Mouse (Mus musculus) MEL (cell line): ENCODE data around the gene Pfkfb3. TPM values are rescaled to one million over a fixed set of nuclear protein-coding genes. Genes with fewer than 3 reads are reported as not detected.

Experiments
- DNase-seq: peaks from one replicate; pipeline ENCODE4 v3.0.0; 2011; ENCODE audit warnings: low read depth, low spot score
- H3K27ac ChIP-seq: 2 replicates; pipeline ENCODE4 v1.5.1; 2012; ENCODE audit warnings: low read depth, mild to moderate bottlenecking, control low read depth, low read length, moderate library complexity; ENCODE audit not compliant: control insufficient read depth
- H3K27me3 ChIP-seq, 2 experiments: fragments of 150-350 bp in 1 of 2; sonication (generic) in 1 of 2; 2 replicates each; pipeline ENCODE4 v1.6.1; 2012; ENCODE audit warnings: low read length in 2 of 2, mild to moderate bottlenecking in 2 of 2, improper control_type of control experiment in 1 of 2, moderate library complexity in 1 of 2; ENCODE audit not compliant: insufficient read depth in 2 of 2, control insufficient read depth in 1 of 2
- H3K36me3 ChIP-seq, 2 experiments: 2 replicates each; pipeline ENCODE4 v1.6.1; 2012 to 2014; ENCODE audit warnings: low read length in 2 of 2, improper control_type of control experiment in 1 of 2, inconsistent platforms in 1 of 2, mild to moderate bottlenecking in 1 of 2; ENCODE audit not compliant: insufficient read depth in 2 of 2, control insufficient read depth in 1 of 2
- H3K4me1 ChIP-seq, 2 experiments: fragments of 150-350 bp in 1 of 2; sonication (generic) in 1 of 2; 2 replicates each; pipeline ENCODE4 v1.6.1; 2012; ENCODE audit warnings: low read length in 2 of 2, improper control_type of control experiment in 1 of 2, mild to moderate bottlenecking in 1 of 2; ENCODE audit not compliant: insufficient read depth in 2 of 2, control insufficient read depth in 1 of 2
- H3K4me3 ChIP-seq, 2 experiments: fragments of 150-350 bp in 1 of 2; sonication (generic) in 1 of 2; 2 replicates each; pipeline ENCODE4 v1.5.1; 2012; ENCODE audit warnings: low read depth in 2 of 2, low read length in 2 of 2, mild to moderate bottlenecking in 2 of 2, moderate library complexity in 2 of 2, control low read depth in 1 of 2, improper control_type of control experiment in 1 of 2; ENCODE audit not compliant: control insufficient read depth in 1 of 2, insufficient read depth in 1 of 2
- H3K79me2 ChIP-seq: 2 replicates; pipeline ENCODE4 v1.6.1; 2012; ENCODE audit warnings: mild to moderate bottlenecking, low read length, moderate library complexity; ENCODE audit not compliant: control insufficient read depth, poor library complexity, insufficient read depth
- H3K9ac ChIP-seq: 2 replicates; pipeline ENCODE4 v1.6.1; 2012; ENCODE audit warnings: low read depth, mild to moderate bottlenecking, control low read depth, low read length, moderate library complexity; ENCODE audit not compliant: control insufficient read depth, poor library complexity, severe bottlenecking
- H3K9me3 ChIP-seq: fragments of 150-350 bp; sonication (generic); replicated peaks from 2 replicates; pipeline ENCODE4 v1.6.1; 2012; ENCODE audit warnings: mild to moderate bottlenecking, low read length, improper control_type of control experiment, moderate library complexity; ENCODE audit not compliant: insufficient read depth
- BHLHE40 ChIP-seq: IDR thresholded peaks from 2 replicates; pipeline ENCODE4 v1.6.1; 2012; ENCODE audit warnings: low read depth, mild to moderate bottlenecking, inconsistent platforms, low read length, improper control_type of control experiment, borderline replicate concordance
- CHD1 ChIP-seq: IDR thresholded peaks from 2 replicates; pipeline ENCODE4 v1.6.1; 2012; ENCODE audit warnings: low read depth, mild to moderate bottlenecking, inconsistent platforms, low read length, improper control_type of control experiment
- CHD2 ChIP-seq: IDR thresholded peaks from 2 replicates; pipeline ENCODE4 v1.6.1; 2011; ENCODE audit warnings: low read length, improper control_type of control experiment
- CTCF ChIP-seq, 3 experiments: IDR thresholded peaks in 2 of 3; conservative IDR thresholded peaks in 1 of 3; 2 replicates each; pipeline ENCODE4 v1.5.1; 2011 to 2012; ENCODE audit warnings: low read length in 3 of 3, low read depth in 2 of 3, mild to moderate bottlenecking in 2 of 3, improper control_type of control experiment in 1 of 3, inconsistent platforms in 1 of 3, mixed read lengths in 1 of 3, moderate library complexity in 1 of 3; ENCODE audit not compliant: control insufficient read depth in 1 of 3, insufficient read depth in 1 of 3, poor library complexity in 1 of 3, severe bottlenecking in 1 of 3
- ELF1 ChIP-seq: IDR thresholded peaks from 2 replicates; pipeline ENCODE4 v1.6.1; 2014; ENCODE audit warnings: low read depth, mild to moderate bottlenecking, inconsistent platforms, low read length, improper control_type of control experiment, moderate library complexity
- EP300 ChIP-seq, 2 experiments: IDR thresholded peaks; 2 replicates each; pipeline ENCODE4 v1.6.1; 2011; ENCODE audit warnings: improper control_type of control experiment in 2 of 2, low read length in 2 of 2, low read depth in 1 of 2, mild to moderate bottlenecking in 1 of 2
- ETS1 ChIP-seq: IDR thresholded peaks from 2 replicates; pipeline ENCODE4 v1.6.1; 2012; ENCODE audit warnings: low read depth, mild to moderate bottlenecking, inconsistent platforms, low read length, improper control_type of control experiment, moderate library complexity
- GATA1 ChIP-seq: IDR thresholded peaks from 2 replicates; pipeline ENCODE4 v1.6.1; 2011; ENCODE audit warnings: low read depth, low read length, improper control_type of control experiment
- KAT2A ChIP-seq: conservative IDR thresholded peaks from 2 replicates; pipeline ENCODE4 v1.6.1; 2012; ENCODE audit warnings: low read depth, low read length, improper control_type of control experiment, inconsistent platforms
- MEF2A ChIP-seq: IDR thresholded peaks from 2 replicates; pipeline ENCODE4 v1.6.1; 2014; ENCODE audit warnings: low read depth, mild to moderate bottlenecking, inconsistent platforms, low read length, improper control_type of control experiment; ENCODE audit not compliant: poor library complexity, insufficient replicate concordance, severe bottlenecking; ENCODE audit errors: extremely low read depth
- MYB ChIP-seq: IDR thresholded peaks from 2 replicates; pipeline ENCODE4 v1.6.1; 2011; ENCODE audit warnings: mild to moderate bottlenecking, low read depth, low read length, improper control_type of control experiment
- MYC ChIP-seq: IDR thresholded peaks from 2 replicates; pipeline ENCODE4 v1.6.1; 2011; ENCODE audit warnings: low read depth, mild to moderate bottlenecking, low read length, improper control_type of control experiment, moderate library complexity
- NELFE ChIP-seq: IDR thresholded peaks from 2 replicates; pipeline ENCODE4 v1.6.1; 2011; ENCODE audit warnings: low read depth, low read length, improper control_type of control experiment
- POLR2A ChIP-seq, 2 experiments: IDR thresholded peaks; 2 replicates each; pipeline ENCODE4 v1.6.1; 2011 to 2012; ENCODE audit warnings: low read length in 2 of 2, mild to moderate bottlenecking in 2 of 2, control low read depth in 1 of 2, improper control_type of control experiment in 1 of 2, low read depth in 1 of 2, moderate library complexity in 1 of 2; ENCODE audit not compliant: control insufficient read depth in 1 of 2, insufficient read depth in 1 of 2, poor library complexity in 1 of 2
- RCOR1 ChIP-seq: IDR thresholded peaks from 2 replicates; pipeline ENCODE4 v1.6.1; 2012; ENCODE audit warnings: low read depth, mild to moderate bottlenecking, inconsistent platforms, low read length, improper control_type of control experiment
- SIN3A ChIP-seq: IDR thresholded peaks from 2 replicates; pipeline ENCODE4 v1.6.1; 2012; ENCODE audit warnings: low read length, improper control_type of control experiment, inconsistent platforms
- SMC3 ChIP-seq: IDR thresholded peaks from 2 replicates; pipeline ENCODE4 v1.6.1; 2011; ENCODE audit warnings: low read depth, low read length, improper control_type of control experiment
- TBP ChIP-seq: IDR thresholded peaks from 2 replicates; pipeline ENCODE4 v1.8.0; 2011; ENCODE audit warnings: low read depth, low read length, improper control_type of control experiment
- UBTF ChIP-seq: IDR thresholded peaks from 2 replicates; pipeline ENCODE4 v1.6.1; 2012; ENCODE audit warnings: low read depth, mild to moderate bottlenecking, inconsistent platforms, low read length, improper control_type of control experiment, moderate library complexity, borderline replicate concordance; ENCODE audit not compliant: insufficient read depth
- ZNF384 ChIP-seq: IDR thresholded peaks from 2 replicates; pipeline ENCODE4 v1.6.1; 2012; ENCODE audit warnings: low read depth, mild to moderate bottlenecking, inconsistent platforms, low read length, improper control_type of control experiment
- polyA plus RNA-seq, 2 experiments: library from polyadenylated mRNA; stranded (reverse) in 1 of 2; unstranded in 1 of 2; fragments of >175 nt in 1 of 2; fragments of >200 nt in 1 of 2; gene quantifications; 2 replicates each; pipeline versions ENCODE4 v1.2.1 to v1.2.4; 2012; ENCODE audit warnings: low replicate concordance in 2 of 2, low read depth in 1 of 2; ENCODE audit not compliant: insufficient read length in 2 of 2, insufficient read depth in 1 of 2, missing spikeins in 1 of 2
- total RNA-seq: library from RNA; depleted of rRNA; stranded (reverse); fragments of 300-350 nt; gene quantifications from 2 replicates; pipeline ENCODE4 v1.2.3, GENCODE M21; 2012

The Pfkfb3 gene
- total and polyA plus RNA-seq, 3 experiments, result 9.9 to 13.8 TPM; not detected in 1

DNA sequence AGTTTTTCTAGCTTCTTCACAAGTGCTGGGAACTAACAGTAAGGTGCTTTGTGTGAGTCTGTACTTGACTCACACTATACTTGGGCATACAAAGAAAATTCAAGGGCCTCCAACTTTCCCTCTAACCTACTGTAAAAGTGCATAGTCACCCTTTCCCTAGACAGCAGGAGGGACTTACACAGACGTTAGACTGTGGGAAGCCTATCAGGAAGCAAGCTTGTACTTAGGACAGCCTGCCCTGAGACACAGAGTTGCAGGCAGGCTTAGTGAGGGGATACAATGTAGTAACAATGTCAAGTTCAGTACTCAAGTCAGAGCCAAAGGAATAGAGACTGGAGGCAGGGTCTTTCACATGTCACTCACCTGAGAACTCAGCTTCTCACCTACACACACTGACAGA lies 8.5 kb downstream of the Pfkfb3 start (continued):
- TF ChIP-seq EP300 (IDR thresholded peaks at IDR 0.05; ENCODE audit: low read depth in 1 of 2, low read length in 2 of 2), result peak; percentile 6 to 33; a peak in 3 of 4 replicates
- TF ChIP-seq RCOR1, result no peak
- 0 out of 2 replicates have a peak, but pooled peaks have one; percentile 13 for TF ChIP-seq TBP
- TF ChIP-seq SIN3A, result no peak
- no peak for TF ChIP-seq MYB
- no peak for TF ChIP-seq SMC3
- TF ChIP-seq UBTF, result no peak
- no peak for TF ChIP-seq MEF2A
- TF ChIP-seq BHLHE40, result no peak
- 0 out of 2 replicates have a peak, but pooled peaks have one; percentile 23 for TF ChIP-seq NELFE
- TF ChIP-seq ZNF384, result no peak
- TF ChIP-seq CTCF (IDR thresholded peaks at IDR 0.05 in 2 of 3, conservative IDR thresholded peaks at IDR 0.05 in 1 of 3; ENCODE audit: control insufficient read depth in 1 of 3, insufficient read depth in 1 of 3, low read depth in 2 of 3, low read length in 3 of 3, poor library complexity in 1 of 3, severe bottlenecking in 1 of 3), result no peak
- TF ChIP-seq CHD2, result no peak
- peak; percentile 35; the same call in 1 of the 2 replicates for TF ChIP-seq ETS1
- TF ChIP-seq CHD1, result no peak
- TF ChIP-seq, all 39 proteins: peak for 8

DNA sequence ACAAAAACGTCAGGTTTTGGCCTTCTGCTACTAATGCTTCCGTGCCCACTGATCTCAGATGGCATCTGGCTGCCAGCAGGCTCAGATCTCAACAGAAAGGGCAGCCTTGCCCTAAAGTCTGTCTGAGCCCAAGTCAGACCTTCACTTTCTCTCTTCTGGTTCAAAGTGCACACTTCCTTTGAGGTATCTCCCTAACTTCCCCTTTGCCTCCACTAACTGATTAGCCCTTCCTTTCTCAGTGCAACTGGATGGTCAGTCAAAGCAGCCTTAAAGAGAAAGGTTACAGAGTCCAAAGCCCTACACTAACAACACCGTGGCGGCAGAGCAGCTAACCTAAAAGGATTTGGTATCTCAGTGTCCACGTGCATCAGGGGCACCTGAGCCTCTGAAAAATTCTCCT lies 9.5 kb downstream of the Pfkfb3 start:
- peak; percentile 42; the same call in 1 of the 2 replicates for TF ChIP-seq MYC
- peak; percentile 9 to 54; a peak in 2 of 4 replicates for TF ChIP-seq EP300 (IDR thresholded peaks at IDR 0.05; ENCODE audit: low read depth in 1 of 2, low read length in 2 of 2)
- TF ChIP-seq POLR2A (IDR thresholded peaks at IDR 0.05; ENCODE audit: control insufficient read depth in 1 of 2, insufficient read depth in 1 of 2, low read depth in 1 of 2, low read length in 2 of 2, poor library complexity in 1 of 2), result peak in 1 of 2 experiments; percentile 28; a peak in 1 of 4 replicates
- TF ChIP-seq ETS1, result no peak
- TF ChIP-seq KAT2A, result no peak
- peak; percentile 49; the same call in 1 of the 2 replicates for TF ChIP-seq GATA1
- no peak for TF ChIP-seq ELF1
- no peaks in the 10 kb centered on the region for H3K9me3 ChIP-seq
- H3K9ac ChIP-seq, result peak overlapping the region; percentile 46
- DNase-seq, result peak; percentile 73
- peak overlapping the region; percentile 73 for H3K27ac ChIP-seq
- peaks cover 0 to 25% of the 10 kb centered on the region in 2 experiments; a peak in 3 of 4 replicates for H3K36me3 ChIP-seq
- H3K27me3 ChIP-seq, result no peaks in the 10 kb centered on the region
- peak overlapping the region in 1 of 2 experiments; percentile 15; a peak in 2 of 4 replicates for H3K4me3 ChIP-seq
- no peaks in the 10 kb centered on the region for H3K79me2 ChIP-seq
- peaks cover 20 to 34% of the 10 kb centered on the region in 2 experiments for H3K4me1 ChIP-seq
